ENCODE assay signal across 10 mouse cellular contexts in the genomic region with DNA sequence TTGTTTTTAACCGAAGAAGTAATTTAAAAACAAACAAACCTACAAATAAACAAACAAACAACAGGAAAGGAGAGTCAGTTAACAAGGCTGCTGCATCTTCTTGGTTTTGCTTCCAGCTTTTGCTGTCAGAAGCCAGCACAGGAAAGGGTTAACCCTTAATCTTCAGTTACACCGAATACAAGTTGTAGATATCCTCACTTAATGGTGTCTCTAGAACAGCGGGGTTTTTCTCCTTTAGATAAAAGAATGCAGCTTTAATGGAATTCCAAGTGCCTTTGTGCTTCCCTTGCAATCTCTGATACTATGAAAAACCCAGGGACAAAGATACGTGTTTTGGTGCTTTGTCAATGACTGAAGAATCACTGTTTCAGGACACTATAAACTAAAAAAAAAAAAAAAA.
DNase-seq lines count a peak whose midpoint lies in the region; ATAC-seq and TF ChIP-seq lines count a peak whose summit lies in the region.
"Had no signal": no experiment of that assay in that cellular context is flagged by ENCODE, and none has a peak within 500 bp of the region (broad histone marks: within the 10 kb centered on the region; RNA-seq: fewer than 3 reads in every experiment).

No protein-coding gene starts in this region.

- peaks cover 29% of the 10 kb centered on the region for H3K4me1 ChIP-seq in lung, embryonic 16.5 days (replicated peaks; ENCODE audit: control insufficient read depth, insufficient read depth, low read length)
- peaks cover 18% of the 10 kb centered on the region for H3K4me1 ChIP-seq in hindbrain, embryonic 15.5 days (replicated peaks)
- H3K4me1 ChIP-seq in olfactory bulb, adult 2 months (ENCODE audit: control insufficient read depth, insufficient read depth, low read length): peaks cover 6% of the 10 kb centered on the region

- no peak overlapping the region for H3K4me3 ChIP-seq in lung, embryonic 16.5 days (ENCODE audit: low read length)
- no peak overlapping the region for H3K4me3 ChIP-seq in hindbrain, embryonic 15.5 days
- no peak overlapping the region for H3K4me3 ChIP-seq in olfactory bulb, adult 2 months (ENCODE audit: insufficient read depth, low read depth, low read length)

- H3K27me3 ChIP-seq in lung, embryonic 16.5 days (ENCODE audit: control insufficient read depth, insufficient read depth, low read depth, low read length): no peaks in the 10 kb centered on the region
- H3K27me3 ChIP-seq in hindbrain, embryonic 15.5 days: no peaks in the 10 kb centered on the region

- no peak for TF ChIP-seq POLR2A in olfactory bulb, adult 2 months (IDR thresholded peaks at IDR 0.05; ENCODE audit: insufficient read depth, low read depth, low read length)

- no peak for TF ChIP-seq CTCF in olfactory bulb, adult 2 months (IDR thresholded peaks at IDR 0.05; ENCODE audit: insufficient read depth, low read depth, low read length)

- 15% methylated on average over 4 of the region's 4 CpGs for WGBS in lung, embryonic 16.5 days
- WGBS in hindbrain, embryonic 15.5 days: 19% methylated on average over 4 of the region's 4 CpGs
- WGBS in olfactory bulb, adult 2 months: 31% methylated on average over 4 of the region's 4 CpGs

- peak; percentile 45 for DNase-seq in embryo, embryonic 10.5 days (ENCODE audit: low spot score)
- no peak for DNase-seq in embryo, embryonic 10 days (ENCODE audit: low spot score)
- DNase-seq in lung, postnatal 14 days: no peak
- DNase-seq in kidney, adult 8-10 months: no peak
- DNase-seq: cerebellum, postnatal 36 days; gastrocnemius, adult 2 months had no signal

- ATAC-seq in lung, embryonic 16.5 days (ENCODE audit: low read depth): no peak
- ATAC-seq in hindbrain, embryonic 15.5 days (ENCODE audit: low FRiP score, low read depth): no peak
- ATAC-seq in cerebellum, adult (ENCODE audit: insufficient number of reproducible peaks, low FRiP score, low TSS enrichment): no peak

- H3K27ac ChIP-seq in lung, embryonic 16.5 days (ENCODE audit: low read length): peak overlapping the region; percentile 54; the same call in 1 of the 2 replicates
- peak overlapping the region; percentile 44 for H3K27ac ChIP-seq in hindbrain, embryonic 15.5 days (replicated peaks)
- H3K27ac ChIP-seq in olfactory bulb, adult 2 months (ENCODE audit: insufficient read depth, low read depth, low read length): peak overlapping the region; percentile 55; the same call in 1 of the 2 replicates

- H3K36me3 ChIP-seq in lung, embryonic 16.5 days (ENCODE audit: control insufficient read depth, insufficient read depth, low read length): no peaks in the 10 kb centered on the region
- no peaks in the 10 kb centered on the region for H3K36me3 ChIP-seq in hindbrain, embryonic 15.5 days

- H3K9ac ChIP-seq in lung, embryonic 16.5 days (ENCODE audit: low read length): no peak overlapping the region
- no peak overlapping the region for H3K9ac ChIP-seq in hindbrain, embryonic 15.5 days

- no peaks in the 10 kb centered on the region for H3K9me3 ChIP-seq in lung, embryonic 16.5 days (ENCODE audit: control insufficient read depth, low read length)
- H3K9me3 ChIP-seq in hindbrain, embryonic 15.5 days: no peaks in the 10 kb centered on the region

- H3K4me2 ChIP-seq in lung, embryonic 16.5 days (ENCODE audit: low read depth, low read length): 0 out of 2 replicates have a peak overlapping the region, but pooled peaks have one; percentile 0
- no peak overlapping the region for H3K4me2 ChIP-seq in hindbrain, embryonic 15.5 days
